Mouse (Mus musculus) C2C12 (cell line): ENCODE measurements at regions not wholly inside any gene's neighbourhood (a gene's known extent, or its start where the extent isn't known, plus 50 kb on each side); places are given as distances from the start of the nearest gene placed in this dataset.

Experiments
- H3K27me3 ChIP-seq: one replicate; pipeline ENCODE4 v1.6.1; 2011; ENCODE audit not compliant: control insufficient read depth, insufficient read depth, insufficient read length
- H3K36me3 ChIP-seq: one replicate; pipeline ENCODE4 v1.6.1; 2011; ENCODE audit not compliant: control insufficient read depth, insufficient read depth
- H3K4me3 ChIP-seq: one replicate; pipeline ENCODE4 v1.5.1; 2011; ENCODE audit warnings: mild to moderate bottlenecking, control low read depth; ENCODE audit not compliant: poor library complexity, insufficient read depth, severe bottlenecking
- H3K79me2 ChIP-seq: one replicate; pipeline ENCODE4 v1.6.1; 2011; ENCODE audit not compliant: control insufficient read depth, insufficient read depth
- H3K79me3 ChIP-seq: one replicate; pipeline ENCODE4 v1.6.1; 2011; ENCODE audit warnings: low read depth, control low read depth
- H3ac ChIP-seq: one replicate; pipeline ENCODE3; 2011; ENCODE audit warnings: low read depth; ENCODE audit not compliant: control insufficient read depth, insufficient read length
- CEBPB ChIP-seq: IDR thresholded peaks from one replicate; pipeline ENCODE4 v1.6.1; 2011; ENCODE audit warnings: low read depth, mild to moderate bottlenecking, control low read depth, moderate library complexity
- CTCF ChIP-seq: IDR thresholded peaks from one replicate; pipeline ENCODE4 v1.5.1; 2011; ENCODE audit not compliant: control insufficient read depth, insufficient read depth, insufficient read length
- FOSL1 ChIP-seq: IDR thresholded peaks from one replicate; pipeline ENCODE4 v1.8.0; 2011; ENCODE audit warnings: mild to moderate bottlenecking, low read length; ENCODE audit not compliant: poor library complexity, insufficient read depth, severe bottlenecking
- MAX ChIP-seq: IDR thresholded peaks from one replicate; pipeline ENCODE4 v1.6.1; 2011; ENCODE audit warnings: mild to moderate bottlenecking, control low read depth
- MYOD1 ChIP-seq: IDR thresholded peaks from one replicate; pipeline ENCODE4 v1.6.1; 2011; ENCODE audit warnings: low read depth; ENCODE audit not compliant: control insufficient read depth, insufficient read length
- MYOG ChIP-seq: IDR thresholded peaks from one replicate; pipeline ENCODE4 v1.6.1; 2011; ENCODE audit not compliant: control insufficient read depth, insufficient read length; ENCODE audit errors: extremely low read depth
- USF1 ChIP-seq: IDR thresholded peaks from one replicate; pipeline ENCODE4 v1.6.1; 2011; ENCODE audit warnings: low read depth, mild to moderate bottlenecking, control low read depth, moderate library complexity

- H3K79me2 ChIP-seq = no peaks in the 10 kb centered on the region
- TF ChIP-seq MYOG (no peak), USF1 (no peak), CEBPB (no peak), CTCF (no peak), MYOD1 (no peak), MAX (no peak), FOSL1 (no peak)
- no peaks in the 10 kb centered on the region for H3K36me3 ChIP-seq
- H3K27me3 ChIP-seq = no peaks in the 10 kb centered on the region
- H3ac ChIP-seq = no peak overlapping the region
- no peak overlapping the region for H3K4me3 ChIP-seq
- no peaks in the 10 kb centered on the region for H3K79me3 ChIP-seq
These were observed 393.1 kb downstream of the Slco6d1 start for GRCm38 (mm10) chr1:98813990-98814389.

- Histone ChIP-seq H3K27me3 (no peaks in the 10 kb centered on the region), H3K79me3 (no peaks in the 10 kb centered on the region), H3K4me3 (no peak overlapping the region), H3K79me2 (no peaks in the 10 kb centered on the region), H3ac (no peak overlapping the region), H3K36me3 (no peaks in the 10 kb centered on the region)
- no peak for TF ChIP-seq USF1
These were observed 397.2 kb downstream of the Slco6d1 start for GRCm38 (mm10) chr1:98818076-98818475.

GRCm38 (mm10) chr1:98860236-98860635 is 439.3 kb downstream of the Slco6d1 start:
- H3ac ChIP-seq = no peak overlapping the region
- no peaks in the 10 kb centered on the region for H3K79me2 ChIP-seq
- no peak for TF ChIP-seq MYOD1
- TF ChIP-seq CEBPB = no peak
- TF ChIP-seq MAX = no peak
- no peak for TF ChIP-seq MYOG
- TF ChIP-seq CTCF = no peak
- no peak for TF ChIP-seq FOSL1
- TF ChIP-seq USF1 = no peak
- no peaks in the 10 kb centered on the region for H3K27me3 ChIP-seq
- no peak overlapping the region for H3K4me3 ChIP-seq
- H3K36me3 ChIP-seq = no peaks in the 10 kb centered on the region
- H3K79me3 ChIP-seq = no peaks in the 10 kb centered on the region

- Histone ChIP-seq H3ac (no peak overlapping the region), H3K27me3 (no peaks in the 10 kb centered on the region), H3K36me3 (no peaks in the 10 kb centered on the region), H3K79me2 (no peaks in the 10 kb centered on the region), H3K4me3 (no peak overlapping the region), H3K79me3 (no peaks in the 10 kb centered on the region)
- TF ChIP-seq CEBPB (no peak), MAX (no peak), MYOD1 (no peak), FOSL1 (no peak), CTCF (no peak), MYOG (no peak), USF1 (no peak)
These were observed 485.3 kb downstream of the Slco6d1 start for GRCm38 (mm10) chr1:98906260-98906659.

- Histone ChIP-seq H3K79me3 (no peaks in the 10 kb centered on the region), H3ac (no peak overlapping the region), H3K4me3 (no peak overlapping the region), H3K36me3 (no peaks in the 10 kb centered on the region), H3K27me3 (no peaks in the 10 kb centered on the region), H3K79me2 (no peaks in the 10 kb centered on the region)
- no peak for TF ChIP-seq MYOD1
- no peak for TF ChIP-seq CEBPB
- no peak for TF ChIP-seq FOSL1
- no peak for TF ChIP-seq USF1
- TF ChIP-seq MAX = no peak
- TF ChIP-seq MYOG = no peak
- no peak for TF ChIP-seq CTCF
These were observed 502.1 kb downstream of the Slco6d1 start for GRCm38 (mm10) chr1:98923043-98923442.

GRCm38 (mm10) chr1:98924933-98925332 is 504.0 kb downstream of the Slco6d1 start:
- no peak for TF ChIP-seq CTCF
- no peak for TF ChIP-seq USF1
- TF ChIP-seq MAX = no peak
- TF ChIP-seq FOSL1 = no peak
- no peak for TF ChIP-seq CEBPB

More at GRCm38 (mm10) chr1:98924933-98925332, 504.0 kb downstream of the Slco6d1 start:
- Histone ChIP-seq H3K79me3 (no peaks in the 10 kb centered on the region), H3K36me3 (no peaks in the 10 kb centered on the region), H3K79me2 (no peaks in the 10 kb centered on the region), H3K27me3 (no peaks in the 10 kb centered on the region), H3ac (no peak overlapping the region), H3K4me3 (no peak overlapping the region)
